ENCODE assay signal across 8 mouse cellular contexts in genomic region chr2:30659836-30660612, GRCm38 (mm10).
DNase-seq lines count a peak whose midpoint lies in the region; ATAC-seq and TF ChIP-seq lines count a peak whose summit lies in the region.

No protein-coding gene starts in this region.

- TF ChIP-seq EP300 in heart, adult 2 months (IDR thresholded peaks at IDR 0.05; ENCODE audit: insufficient read depth, low read depth, low read length), result no peak

- peaks cover 21% of the 10 kb centered on the region for H3K4me1 ChIP-seq in heart, adult 2 months (ENCODE audit: control insufficient read depth, insufficient read depth, low read length)
- H3K4me1 ChIP-seq in embryonic facial prominence, embryonic 11.5 days (ENCODE audit: control insufficient read depth, insufficient read depth, low read length), result peaks cover 37% of the 10 kb centered on the region
- peaks cover 66% of the 10 kb centered on the region for H3K4me1 ChIP-seq in hindbrain, embryonic 12.5 days
- peaks cover 67% of the 10 kb centered on the region for H3K4me1 ChIP-seq in midbrain, embryonic 12.5 days

- H3K9me3 ChIP-seq in embryonic facial prominence, embryonic 11.5 days (replicated peaks; ENCODE audit: control insufficient read depth, low read length), result no peaks in the 10 kb centered on the region
- no peaks in the 10 kb centered on the region for H3K9me3 ChIP-seq in hindbrain, embryonic 12.5 days (replicated peaks)
- no peaks in the 10 kb centered on the region for H3K9me3 ChIP-seq in midbrain, embryonic 12.5 days

- peak overlapping the region; percentile 100 for H3K27ac ChIP-seq in heart, adult 2 months
- peak overlapping the region; percentile 99 for H3K27ac ChIP-seq in embryonic facial prominence, embryonic 11.5 days (replicated peaks; ENCODE audit: low read depth, low read length)
- H3K27ac ChIP-seq in hindbrain, embryonic 12.5 days, result peak overlapping the region; percentile 100
- H3K27ac ChIP-seq in midbrain, embryonic 12.5 days (replicated peaks), result peak overlapping the region; percentile 99

- H3K79me2 ChIP-seq in heart, adult 2 months (replicated peaks; ENCODE audit: control insufficient read depth, insufficient read depth, low read length), result no peaks in the 10 kb centered on the region

- H3K4me2 ChIP-seq in embryonic facial prominence, embryonic 11.5 days (ENCODE audit: low read depth, low read length), result no peak overlapping the region
- H3K4me2 ChIP-seq in hindbrain, embryonic 12.5 days (replicated peaks), result peak overlapping the region; percentile 21; the same call in 1 of the 2 replicates
- 0 out of 2 replicates have a peak overlapping the region, but pooled peaks have one; percentile 12 for H3K4me2 ChIP-seq in midbrain, embryonic 12.5 days (replicated peaks)

- H3K4me3 ChIP-seq in heart, adult 2 months, result no peak overlapping the region
- no peak overlapping the region for H3K4me3 ChIP-seq in embryonic facial prominence, embryonic 11.5 days (ENCODE audit: low read depth, low read length)
- no peak overlapping the region for H3K4me3 ChIP-seq in hindbrain, embryonic 12.5 days
- no peak overlapping the region for H3K4me3 ChIP-seq in midbrain, embryonic 12.5 days

- no peak for DNase-seq in heart, adult 2 months
- DNase-seq in heart, adult 9 months (ENCODE audit: low spot score in 2 of 2), result no peak
- DNase-seq in embryonic facial prominence, embryonic 11.5 days (ENCODE audit: low spot score), result no peak
- no peak for DNase-seq in left cerebral cortex, postnatal 14 days (ENCODE audit: low spot score in 2 of 2)
- DNase-seq in embryo, embryonic 11 days, result no peak
- no peak for DNase-seq in thymus, adult 18-20 months

- no peak for TF ChIP-seq CTCF in heart, adult 2 months (IDR thresholded peaks at IDR 0.05)

- WGBS in heart, adult 2 months, result 49% methylated on average over 11 of the region's 11 CpGs
- WGBS in embryonic facial prominence, embryonic 11.5 days, result 23% methylated on average over 11 of the region's 11 CpGs
- WGBS in hindbrain, embryonic 12.5 days, result 28% methylated on average over 11 of the region's 11 CpGs
- WGBS in midbrain, embryonic 12.5 days, result 23% methylated on average over 11 of the region's 11 CpGs

- intact Hi-C loops in heart, adult 2 months (cut with DNase I), result loop anchor here (2.0 to 5.0 kb wide), 3 partner anchors 19 to 59 kb away; no protein-coding TSS in a partner anchor
- intact Hi-C loops in left cerebral cortex, postnatal 14 days (cut with DNase I), result loop anchor here (2.0 to 5.0 kb wide), 2 partner anchors 33 to 57 kb away; no protein-coding TSS in a partner anchor

- no peak overlapping the region for H3K9ac ChIP-seq in heart, adult 2 months (ENCODE audit: low read depth, low read length)
- peak overlapping the region; percentile 70 for H3K9ac ChIP-seq in embryonic facial prominence, embryonic 11.5 days (replicated peaks; ENCODE audit: low read length)
- H3K9ac ChIP-seq in hindbrain, embryonic 12.5 days, result peak overlapping the region; percentile 60
- H3K9ac ChIP-seq in midbrain, embryonic 12.5 days (replicated peaks), result peak overlapping the region; percentile 55; the same call in 1 of the 2 replicates

- H3K36me3 ChIP-seq in heart, adult 2 months (ENCODE audit: control insufficient read depth, insufficient read depth, low read length), result no peaks in the 10 kb centered on the region
- H3K36me3 ChIP-seq in embryonic facial prominence, embryonic 11.5 days (replicated peaks; ENCODE audit: control insufficient read depth, insufficient read depth, low read depth, low read length), result no peaks in the 10 kb centered on the region
- no peaks in the 10 kb centered on the region for H3K36me3 ChIP-seq in hindbrain, embryonic 12.5 days
- H3K36me3 ChIP-seq in midbrain, embryonic 12.5 days, result no peaks in the 10 kb centered on the region

- TF ChIP-seq POLR2A in heart, adult 2 months (IDR thresholded peaks at IDR 0.05; ENCODE audit: insufficient read depth, low read depth, low read length), result no peak

- no peak for ATAC-seq in embryonic facial prominence, embryonic 11.5 days (replicated peaks; ENCODE audit: insufficient number of reproducible peaks, low FRiP score, low TSS enrichment, low read depth)
- ATAC-seq in hindbrain, embryonic 12.5 days (ENCODE audit: low FRiP score), result no peak
- ATAC-seq in midbrain, embryonic 12.5 days (ENCODE audit: low FRiP score, low read depth), result no peak

- H3K27me3 ChIP-seq in heart, adult 2 months (ENCODE audit: control insufficient read depth, insufficient read depth, low read length), result no peaks in the 10 kb centered on the region
- H3K27me3 ChIP-seq in embryonic facial prominence, embryonic 11.5 days (ENCODE audit: control insufficient read depth, insufficient read depth, low read length), result no peaks in the 10 kb centered on the region
- H3K27me3 ChIP-seq in hindbrain, embryonic 12.5 days, result no peaks in the 10 kb centered on the region
- peaks cover 21% of the 10 kb centered on the region for H3K27me3 ChIP-seq in midbrain, embryonic 12.5 days
